Mouse (Mus musculus) embryonic fibroblast, embryonic 13.5 days (primary cell): ENCODE data around the gene Map4k4.

Experiments used
- CTCF ChIP-seq: IDR thresholded peaks from 2 replicates; pipeline ENCODE4 v1.5.1; 2011; ENCODE audit warnings: mild to moderate bottlenecking, control low read depth, low read length, moderate library complexity, borderline replicate concordance; ENCODE audit not compliant: insufficient read depth
- POLR2A ChIP-seq: IDR thresholded peaks from 2 replicates; pipeline ENCODE4 v1.6.1; 2011; ENCODE audit warnings: low read depth, mild to moderate bottlenecking, control low read depth, low read length, moderate library complexity

DNA sequence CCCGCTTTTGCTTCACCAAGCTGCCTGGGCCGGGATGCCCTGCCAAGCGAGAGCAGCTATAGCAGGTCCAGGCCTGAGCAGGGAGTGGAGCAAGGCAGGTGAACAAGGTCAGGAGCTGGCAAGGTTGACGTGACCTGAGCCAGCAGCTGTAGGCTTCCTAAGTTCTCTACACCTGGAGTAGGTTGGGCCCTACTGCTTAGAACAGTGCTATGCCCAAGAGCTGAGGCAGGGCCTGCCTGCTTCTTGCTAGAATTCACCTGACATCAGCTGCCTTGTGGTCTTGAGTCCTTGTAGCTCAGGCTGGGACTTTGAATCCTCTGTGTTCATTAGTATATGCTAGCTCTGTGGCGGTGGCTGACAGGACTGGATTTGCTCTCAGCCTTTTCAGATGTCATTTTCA lies 173.1 kb downstream of the Map4k4 start, which contains the start of gene Il1r2:
- TF ChIP-seq CTCF = no peak
- no peak for TF ChIP-seq POLR2A
